Mouse (Mus musculus): ENCODE measurements around the gene Spns2.

- TF ChIP-seq CTCF (IDR thresholded peaks at IDR 0.05; ENCODE audit: low read depth, low read length) = no peak
- no peak for TF ChIP-seq POLR2A (IDR thresholded peaks at IDR 0.05; ENCODE audit: borderline replicate concordance, low read depth, low read length)
These were observed 10.4 kb upstream of the Spns2 start for GRCm38 (mm10) chr11:72500139-72500538.
